Mouse (Mus musculus) left cerebral cortex, adult 18-20 months (tissue): ENCODE results near the gene Gabarapl1. TPM values are rescaled to one million over a fixed set of nuclear protein-coding genes. Genes with fewer than 3 reads are reported as not detected.
"Not testable (repeated sequence)": the region's sequence is repeated elsewhere in the genome, so short reads cannot be mapped to it uniquely, and the experiment has no call there.

Experiments
- DNase-seq, 2 experiments: peaks; one replicate each; pipeline ENCODE4 v3.0.0; 2021 to 2022; ENCODE audit warnings: low spot score in 2 of 2, mixed read lengths in 1 of 2
- long read RNA-seq, 2 experiments: library from polyadenylated mRNA; stranded (forward); transcript quantifications; one replicate each; pipeline ENCODE4 v2.0.0; 2021
- total RNA-seq, 2 experiments: library from RNA; stranded (reverse); gene quantifications; 2 replicates each; pipeline ENCODE4 v1.2.3; 2021

Gabarapl1 gene
- 100 to 1,000 TPM; 814 to 828 TPM for total RNA-seq
- long read RNA-seq, experiment 1, transcript Gabarapl1-203 (4 exons, 527 nt), result minor isoform, 11 of 1,452 reads
- long read RNA-seq, experiment 1, transcript Gabarapl1-201 (4 exons, 1,820 nt), result major isoform, 616 of 1,452 reads
- long read RNA-seq, experiment 1, partial matches to known transcripts, result 821 of 1,452 reads
- long read RNA-seq, experiment 1, other reads (novel, unspliced or antisense), result 4 of 1,452 reads
- long read RNA-seq, experiment 2, transcript Gabarapl1-203 (4 exons, 527 nt), result minor isoform, 7 of 1,348 reads
- long read RNA-seq, experiment 2, transcript Gabarapl1-201 (4 exons, 1,820 nt), result major isoform, 397 of 1,348 reads
- long read RNA-seq, experiment 2, partial matches to known transcripts, result 943 of 1,348 reads
- long read RNA-seq, experiment 2, other reads (novel, unspliced or antisense), result 1 of 1,348 reads

GRCm38 (mm10) chr6:129532942-129533860 is at the start of gene Gabarapl1:
Gene Gabarapl1, plus strand, starts transcription at chr6:129533160.
- DNase-seq, result peak; percentile 87 to 89

DNA sequence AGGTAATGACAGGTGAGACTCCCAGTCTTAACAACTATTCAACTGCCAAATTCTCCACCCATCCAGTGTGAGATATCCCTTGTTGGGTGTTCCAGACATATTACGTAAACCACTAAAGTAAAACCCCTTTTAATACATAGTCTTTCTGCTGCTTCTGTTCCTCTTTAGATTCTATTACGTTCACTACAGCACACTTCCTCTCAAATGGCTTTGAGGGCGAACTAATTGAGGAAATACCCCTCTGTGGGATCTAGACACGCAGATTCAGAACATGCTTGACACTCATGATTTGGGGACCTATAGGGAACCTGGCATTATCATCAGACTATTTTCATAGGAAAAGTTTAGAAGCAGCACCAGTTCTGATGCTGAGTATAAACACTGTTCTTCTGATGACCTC is 38.0 kb upstream of the Gabarapl1 start:
- no peak for DNase-seq

DNA sequence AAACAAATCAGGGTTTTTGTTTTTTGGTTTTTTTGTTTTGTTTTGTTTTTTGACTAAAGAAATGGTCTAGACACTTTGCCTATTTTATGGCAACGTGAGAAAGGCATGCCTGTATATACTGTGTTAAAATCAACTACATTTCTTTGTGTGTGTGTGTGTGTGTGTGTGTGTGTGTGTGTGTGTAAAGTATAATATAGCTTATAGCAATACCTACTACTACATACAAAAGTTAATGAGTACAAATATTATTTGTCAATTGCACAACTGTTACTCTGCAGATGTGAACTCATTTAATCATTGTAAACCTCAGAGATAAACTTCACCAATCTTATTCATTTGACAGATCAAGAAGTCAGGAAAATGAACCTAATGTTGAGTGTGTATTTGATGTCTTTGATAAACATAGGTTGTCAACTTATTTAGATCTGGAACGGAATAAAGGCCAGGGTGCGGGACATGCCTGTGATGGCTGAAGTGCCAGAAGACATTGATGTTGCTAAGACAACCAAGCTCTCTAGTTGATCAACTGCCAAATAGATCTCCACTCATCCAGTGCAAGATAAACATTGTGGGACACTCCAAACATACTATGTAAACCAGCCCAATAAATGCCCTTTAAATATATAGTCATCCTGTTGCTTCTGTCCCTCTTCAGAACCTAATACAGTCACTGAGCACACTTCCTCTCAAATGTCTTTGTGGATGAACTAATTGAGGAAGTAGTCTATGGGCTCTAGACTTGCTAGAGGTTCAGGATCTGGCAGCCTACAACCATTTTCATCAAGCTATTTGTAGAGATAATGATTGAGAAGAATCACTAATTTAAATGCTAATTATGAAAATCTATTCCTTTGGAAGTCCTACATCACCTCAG is 35.4 kb upstream of the Gabarapl1 start:
- DNase-seq, result no peak

- DNase-seq, result not testable (repeated sequence)
These were observed 33.4 kb upstream of the Gabarapl1 start for GRCm38 (mm10) chr6:129499516-129499915.

GRCm38 (mm10) chr6:129503471-129503870 is 29.5 kb upstream of the Gabarapl1 start:
- no peak for DNase-seq

GRCm38 (mm10) chr6:129507024-129507423 is 25.9 kb upstream of the Gabarapl1 start, which contains the start of gene Olr1:
Gene Olr1, minus strand, starts transcription at chr6:129507165.
- DNase-seq, result peak in 1 of 2 experiments; percentile 16

- no peak for DNase-seq
These were observed 22.6 kb upstream of the Gabarapl1 start for GRCm38 (mm10) chr6:129510120-129510911.

- DNase-seq, result no peak
These were observed 20.6 kb upstream of the Gabarapl1 start, which contains the start of gene Tmem52b for GRCm38 (mm10) chr6:129512367-129512766. Gene Tmem52b, plus strand, starts transcription at chr6:129512555.

- no peak for DNase-seq
These were observed 20.1 kb upstream of the Gabarapl1 start for GRCm38 (mm10) chr6:129512868-129513267.

- DNase-seq, result peak in 1 of 2 experiments; percentile 1
These were observed 19.6 kb upstream of the Gabarapl1 start for GRCm38 (mm10) chr6:129513409-129513808.

DNA sequence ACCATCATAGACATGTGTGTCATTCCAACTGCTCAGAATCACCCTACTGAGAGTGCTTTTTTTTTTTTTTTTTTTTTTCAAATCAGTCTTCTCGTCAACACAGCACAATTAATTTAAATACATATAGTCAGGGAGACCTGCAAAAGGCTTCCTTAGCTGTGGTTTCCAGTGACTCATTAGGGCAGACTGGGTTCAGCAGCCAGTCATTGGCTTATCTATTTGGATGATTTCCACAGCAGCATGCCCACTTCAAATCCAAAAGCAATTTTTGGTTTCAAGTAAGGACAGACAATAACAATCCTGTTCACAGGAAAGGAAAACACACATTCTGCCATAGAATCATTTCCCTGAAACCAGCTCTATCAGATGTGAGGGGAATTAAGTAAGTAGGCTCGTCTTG is 18.6 kb upstream of the Gabarapl1 start:
- no peak for DNase-seq

DNA sequence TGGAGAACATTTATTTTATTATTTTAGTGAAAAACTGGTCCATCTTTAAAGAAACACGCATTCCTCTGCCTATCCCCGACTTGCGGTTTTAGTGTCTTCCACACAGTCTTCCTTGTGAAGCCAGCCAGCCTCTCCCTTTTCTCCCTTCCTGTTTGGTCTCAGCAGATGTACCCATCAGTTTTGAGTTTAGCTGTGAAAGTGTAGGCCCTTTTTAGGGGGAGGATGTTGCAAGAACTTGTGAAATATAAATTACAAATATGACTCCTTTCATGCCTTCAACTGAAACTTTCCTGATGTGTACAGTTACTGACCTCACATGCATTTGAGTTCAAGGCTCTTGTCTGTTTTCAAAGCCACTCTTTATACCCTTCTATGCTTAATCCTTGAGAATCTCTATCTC is 17.9 kb upstream of the Gabarapl1 start:
- DNase-seq, result no peak

DNA sequence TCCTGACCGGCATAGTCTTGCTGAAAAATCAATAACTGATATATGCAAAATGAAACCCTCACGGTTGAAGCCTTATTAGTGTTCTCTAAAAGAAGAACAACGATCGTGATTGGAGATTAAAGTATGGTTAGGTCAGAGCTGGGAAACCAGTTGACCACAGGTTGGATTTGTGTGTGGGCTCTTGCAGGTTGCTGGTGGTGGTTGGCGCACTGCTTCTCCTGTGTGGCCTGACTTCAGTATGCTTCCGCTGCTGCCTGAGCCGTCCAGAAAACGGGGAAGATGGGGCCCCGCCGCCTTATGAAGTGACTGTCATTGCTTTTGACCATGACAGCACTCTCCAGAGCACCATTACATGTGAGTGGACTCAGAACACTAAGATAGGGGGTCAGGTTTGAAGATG is 16.6 kb upstream of the Gabarapl1 start:
- DNase-seq, result no peak

- DNase-seq, result peak in 1 of 2 experiments; percentile 42
These were observed 15.1 kb upstream of the Gabarapl1 start for GRCm38 (mm10) chr6:129517752-129518408.

DNA sequence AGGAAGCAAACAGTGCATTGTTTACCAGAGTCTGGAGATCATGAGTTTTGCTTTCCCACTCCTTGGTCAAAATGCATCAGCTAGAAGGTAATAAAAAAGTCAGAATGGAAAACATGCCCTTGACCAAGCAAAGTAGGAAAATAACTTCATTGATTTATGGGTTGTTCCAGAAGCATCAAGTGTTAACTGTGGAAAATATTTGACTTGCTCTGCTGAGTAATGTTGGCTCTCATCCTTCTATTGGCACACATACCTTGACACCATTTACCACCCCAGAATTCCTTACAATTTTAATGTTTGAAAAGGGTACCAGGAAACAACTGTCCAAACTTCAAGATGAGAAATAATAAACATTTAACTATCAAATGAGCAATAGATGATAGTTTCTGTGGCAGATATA is 6.9 kb upstream of the Gabarapl1 start:
- no peak for DNase-seq

GRCm38 (mm10) chr6:129527416-129527815 is 5.5 kb upstream of the Gabarapl1 start:
- no peak for DNase-seq

GRCm38 (mm10) chr6:129529605-129530004 is 3.4 kb upstream of the Gabarapl1 start:
- no peak for DNase-seq

- DNase-seq, result no peak
These were observed 2.7 kb upstream of the Gabarapl1 start for GRCm38 (mm10) chr6:129530261-129530660.

DNA sequence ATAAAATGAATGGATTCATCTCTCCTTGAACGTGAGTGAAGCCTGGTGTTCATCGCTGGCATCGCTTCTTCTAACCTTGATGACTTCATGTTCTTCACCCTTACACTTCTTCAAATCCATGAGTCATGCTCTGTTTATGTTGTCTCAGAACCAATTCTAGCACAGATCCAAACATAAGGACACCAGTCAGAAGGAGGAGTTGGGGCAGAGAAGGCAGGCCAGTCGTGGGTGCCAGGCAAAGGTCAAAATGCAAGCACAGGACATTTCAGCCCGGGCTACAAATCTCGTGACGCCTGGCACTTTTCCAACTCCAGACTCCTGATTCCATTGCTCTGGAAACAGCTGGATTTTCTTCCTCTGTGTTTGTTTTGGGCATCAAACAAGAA is 411 bp upstream of the Gabarapl1 start:
- DNase-seq, result peak in 1 of 2 experiments; percentile 44
